Mouse (Mus musculus): ENCODE measurements around the gene Pdcd6. TPM values are rescaled to one million over a fixed set of nuclear protein-coding genes. Genes with fewer than 3 reads are reported as not detected.

Pdcd6 gene
- polyA plus RNA-seq (2015; fragmentation: Nextera tagmentation; extraction: Ambion mirVana) = 86.2 and 89.7 TPM in 2 replicates

GRCm38 (mm10) chr13:74317170-74317849 lies at the start of gene Pdcd6:
Gene Pdcd6, minus strand, starts transcription at chr13:74317580.
- Histone ChIP-seq H3K9ac (peak within 1 kb of the TSS; percentile 91), H3K27ac (peak within 1 kb of the TSS; percentile 78), H3K27me3 (no peaks in the 10 kb centered on the region), H3K9me3 (replicated peaks) (no peaks in the 10 kb centered on the region), H3K4me3 (replicated peaks) (peak within 1 kb of the TSS; percentile 95), H3K4me1 (replicated peaks) (peaks cover 37% of the 10 kb centered on the region), H3K4me2 (peak within 1 kb of the TSS; percentile 83), H3K36me3 (peaks cover 29% of the 10 kb centered on the region)
- peak; percentile 100 for ATAC-seq (ENCODE audit: low read depth)
- DNase-seq = peak; percentile 95
- WGBS (ENCODE audit: insufficient replicate concordance) = under 1% methylated on average over 36 of the region's 36 CpGs

DNA sequence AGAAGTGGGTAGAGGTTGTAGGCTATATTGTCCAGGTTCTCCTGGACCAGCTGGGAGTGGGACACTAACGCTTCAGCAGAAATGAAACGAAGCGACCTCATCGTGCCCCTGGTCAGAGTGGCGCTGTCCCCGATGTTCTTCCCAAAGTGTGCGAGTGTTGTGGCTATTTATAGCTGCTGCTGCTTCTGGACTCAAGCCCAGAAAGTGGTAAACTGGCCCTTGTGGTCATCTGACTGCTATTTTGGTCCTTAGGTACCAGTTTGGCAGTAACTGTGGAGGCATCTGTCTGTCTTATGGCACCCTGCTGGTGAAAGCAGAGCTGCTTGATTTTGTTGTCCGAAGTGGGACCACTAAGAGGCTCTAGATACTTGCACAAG lies 46.5 kb upstream of the Pdcd6 start, which contains the start of gene Lrrc14b:
Lrrc14b (minus strand) TSS at position 147 of the 377 bp plus-strand sequence.
- WGBS (ENCODE audit: insufficient replicate concordance) = 63% methylated on average over 8 of the region's 8 CpGs
- H3K9me3 ChIP-seq (replicated peaks) = no peaks in the 10 kb centered on the region
- ATAC-seq (ENCODE audit: low read depth) (no peak), DNase-seq (no peak)
- peaks cover 3% of the 10 kb centered on the region; the same call in 1 of the 2 replicates for H3K4me1 ChIP-seq (replicated peaks)
- H3K9ac ChIP-seq = no peak within 1 kb of the TSS
- H3K4me3 ChIP-seq (replicated peaks) = no peak within 1 kb of the TSS
- H3K27ac ChIP-seq = no peak within 1 kb of the TSS
- H3K36me3 ChIP-seq = peaks cover 23% of the 10 kb centered on the region
- no peaks in the 10 kb centered on the region for H3K27me3 ChIP-seq
- no peak within 1 kb of the TSS for H3K4me2 ChIP-seq

- H3K4me1 ChIP-seq (replicated peaks) = peaks cover 3% of the 10 kb centered on the region; the same call in 1 of the 2 replicates
- no peaks in the 10 kb centered on the region for H3K27me3 ChIP-seq
- DNase-seq (no peak), ATAC-seq (ENCODE audit: low read depth) (no peak)
- no peak overlapping the region for H3K4me2 ChIP-seq
- WGBS (ENCODE audit: insufficient replicate concordance) = 73% methylated on average over 13 of the region's 13 CpGs
- no peak overlapping the region for H3K4me3 ChIP-seq (replicated peaks)
- peaks cover 28% of the 10 kb centered on the region for H3K36me3 ChIP-seq
- no peak overlapping the region for H3K9ac ChIP-seq
- H3K9me3 ChIP-seq (replicated peaks) = no peaks in the 10 kb centered on the region
- no peak overlapping the region for H3K27ac ChIP-seq
Observed at GRCm38 (mm10) chr13:74363176-74363858, 45.9 kb upstream of the Pdcd6 start.

DNA sequence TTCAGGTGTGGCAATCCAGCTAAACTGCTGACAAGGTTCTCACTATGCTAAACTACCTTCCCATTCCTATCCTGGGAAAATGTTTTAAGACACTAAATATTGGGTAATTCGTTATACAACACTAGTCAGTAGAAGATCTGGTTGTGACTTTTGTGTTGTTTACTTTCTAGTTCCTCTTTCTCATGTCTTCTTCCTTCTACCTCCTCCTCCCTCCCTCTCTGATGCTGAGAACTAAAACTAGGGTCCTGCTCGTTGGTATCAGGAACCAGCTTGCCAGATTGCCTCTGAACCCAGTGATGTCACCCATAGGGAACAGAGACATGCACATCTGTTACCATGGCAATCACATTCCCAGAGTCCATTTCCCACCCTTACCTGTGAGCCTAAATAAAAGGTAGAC lies 44.8 kb upstream of the Pdcd6 start:
- H3K9me3 ChIP-seq (replicated peaks) = no peaks in the 10 kb centered on the region
- no peak overlapping the region for H3K9ac ChIP-seq
- no peak overlapping the region for H3K27ac ChIP-seq
- peaks cover 36% of the 10 kb centered on the region for H3K36me3 ChIP-seq
- WGBS (ENCODE audit: insufficient replicate concordance) = 43% methylated on average over 2 of the region's 2 CpGs
- no peak for DNase-seq
- no peak overlapping the region for H3K4me3 ChIP-seq (replicated peaks)
- ATAC-seq (ENCODE audit: low read depth) = no peak
- peaks cover 3% of the 10 kb centered on the region; the same call in 1 of the 2 replicates for H3K4me1 ChIP-seq (replicated peaks)
- no peak overlapping the region for H3K4me2 ChIP-seq
- no peaks in the 10 kb centered on the region for H3K27me3 ChIP-seq

DNA sequence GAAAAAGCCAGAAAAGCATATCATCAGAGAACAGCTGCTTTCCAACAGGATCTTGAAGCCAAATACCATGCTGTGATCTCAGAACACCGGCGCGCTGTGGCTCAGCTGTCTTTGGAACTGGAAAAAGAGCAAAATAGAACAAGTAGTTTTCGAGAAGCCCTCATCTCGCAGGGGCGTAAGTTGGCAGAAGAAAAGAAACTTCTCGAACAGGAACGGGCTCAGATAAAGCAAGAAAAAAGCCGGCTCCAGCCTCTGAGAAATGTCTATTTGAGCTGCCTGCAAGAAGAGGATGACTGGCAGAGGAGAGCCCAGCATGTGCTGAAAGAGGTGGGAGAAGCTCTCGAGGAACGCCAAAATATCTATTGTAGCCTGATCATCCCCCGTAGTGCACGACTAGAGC lies 39.1 kb upstream of the Pdcd6 start:
- Histone ChIP-seq H3K27me3 (no peaks in the 10 kb centered on the region), H3K4me3 (replicated peaks) (no peak overlapping the region), H3K9ac (no peak overlapping the region), H3K4me1 (replicated peaks) (no peaks in the 10 kb centered on the region), H3K4me2 (no peak overlapping the region), H3K27ac (no peak overlapping the region), H3K9me3 (replicated peaks) (no peaks in the 10 kb centered on the region), H3K36me3 (peaks cover 73% of the 10 kb centered on the region)
- DNase-seq = no peak
- no peak for ATAC-seq (ENCODE audit: low read depth)
- whole genome bisulfite sequencing (ENCODE audit: insufficient replicate concordance) = 89% methylated on average over 13 of the region's 13 CpGs

- 2% methylated on average over 15 of the region's 15 CpGs for WGBS (ENCODE audit: insufficient replicate concordance)
- Histone ChIP-seq H3K36me3 (peaks cover 21% of the 10 kb centered on the region), H3K27ac (peak overlapping the region; percentile 89), H3K9me3 (replicated peaks) (no peaks in the 10 kb centered on the region), H3K27me3 (no peaks in the 10 kb centered on the region), H3K9ac (peak overlapping the region; percentile 88), H3K4me1 (replicated peaks) (peaks cover 28% of the 10 kb centered on the region), H3K4me2 (peak overlapping the region; percentile 67), H3K4me3 (replicated peaks) (peak overlapping the region; percentile 74)
- peak; percentile 47 for ATAC-seq (ENCODE audit: low read depth)
- no peak for DNase-seq
Observed at GRCm38 (mm10) chr13:74350435-74350906, 33.1 kb upstream of the Pdcd6 start.

GRCm38 (mm10) chr13:74349566-74350434 lies 32.4 kb upstream of the Pdcd6 start, which contains the start of the genes Sdha and Ccdc127:
Gene Sdha, minus strand, starts transcription at chr13:74350280.
Gene Ccdc127, plus strand, starts transcription at chr13:74350309.
- Histone ChIP-seq H3K36me3 (peaks cover 20% of the 10 kb centered on the region), H3K27me3 (no peaks in the 10 kb centered on the region), H3K27ac (peak within 1 kb of the TSS; percentile 89), H3K4me2 (peak within 1 kb of the TSS; percentile 73), H3K9me3 (replicated peaks) (no peaks in the 10 kb centered on the region), H3K4me3 (replicated peaks) (peak within 1 kb of the TSS; percentile 74), H3K4me1 (replicated peaks) (peaks cover 28% of the 10 kb centered on the region), H3K9ac (peak within 1 kb of the TSS; percentile 88)
- ATAC-seq (ENCODE audit: low read depth) (peak; percentile 98), DNase-seq (peak; percentile 98)
- 1% methylated on average over 57 of the region's 57 CpGs for WGBS (ENCODE audit: insufficient replicate concordance)

- H3K4me2 ChIP-seq = no peak overlapping the region
- no peak overlapping the region for H3K4me3 ChIP-seq (replicated peaks)
- H3K9me3 ChIP-seq (replicated peaks) = no peaks in the 10 kb centered on the region
- ATAC-seq (ENCODE audit: low read depth) (no peak), DNase-seq (peak; percentile 8)
- H3K27ac ChIP-seq = no peak overlapping the region
- H3K4me1 ChIP-seq (replicated peaks) = no peaks in the 10 kb centered on the region
- H3K36me3 ChIP-seq = peaks cover 73% of the 10 kb centered on the region
- no peaks in the 10 kb centered on the region for H3K27me3 ChIP-seq
- no peak overlapping the region for H3K9ac ChIP-seq
- 41% methylated on average over 3 of the region's 3 CpGs for WGBS (ENCODE audit: insufficient replicate concordance)
Observed at GRCm38 (mm10) chr13:74341036-74341435, 23.7 kb upstream of the Pdcd6 start.

DNA sequence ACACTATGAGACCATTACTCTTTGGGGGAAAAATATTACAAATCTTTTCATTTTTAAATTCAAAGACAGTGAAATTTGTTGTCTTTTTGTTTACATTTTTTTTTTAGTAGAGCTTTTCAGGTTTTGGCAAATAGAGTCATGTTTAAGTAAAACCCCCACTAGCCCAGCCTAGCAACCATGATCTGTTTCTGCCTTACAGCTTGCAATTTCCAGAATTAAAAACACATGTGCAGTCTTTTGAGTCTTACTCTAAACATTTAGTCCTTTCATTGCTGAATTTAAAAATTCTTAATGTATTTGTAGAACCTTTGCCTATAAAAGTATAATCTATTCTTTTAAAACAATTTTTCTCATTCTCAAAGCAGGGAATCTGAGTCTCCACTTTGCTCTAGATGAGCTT lies 11.9 kb upstream of the Pdcd6 start:
- no peak overlapping the region for H3K9ac ChIP-seq
- H3K4me1 ChIP-seq (replicated peaks) = no peaks in the 10 kb centered on the region
- H3K27me3 ChIP-seq = no peaks in the 10 kb centered on the region
- H3K4me3 ChIP-seq (replicated peaks) = no peak overlapping the region
- ATAC-seq (ENCODE audit: low read depth) (no peak), DNase-seq (no peak)
- H3K36me3 ChIP-seq = peaks cover 77% of the 10 kb centered on the region
- H3K9me3 ChIP-seq (replicated peaks) = no peaks in the 10 kb centered on the region
- H3K27ac ChIP-seq = no peak overlapping the region
- H3K4me2 ChIP-seq = no peak overlapping the region

- peak overlapping the region; percentile 91 for H3K9ac ChIP-seq
- H3K27ac ChIP-seq = peak overlapping the region; percentile 78
- no peak for DNase-seq
- peak overlapping the region; percentile 95 for H3K4me3 ChIP-seq (replicated peaks)
- no peaks in the 10 kb centered on the region for H3K9me3 ChIP-seq (replicated peaks)
- no peaks in the 10 kb centered on the region for H3K27me3 ChIP-seq
- H3K4me2 ChIP-seq = peak overlapping the region; percentile 83
- peaks cover 27% of the 10 kb centered on the region for H3K36me3 ChIP-seq
- 1% methylated on average over 15 of the region's 15 CpGs for WGBS (ENCODE audit: insufficient replicate concordance)
- peak; percentile 29 for ATAC-seq (ENCODE audit: low read depth)
- peaks cover 37% of the 10 kb centered on the region for H3K4me1 ChIP-seq (replicated peaks)
Observed at GRCm38 (mm10) chr13:74316789-74317169, 601 bp downstream of the Pdcd6 start.

GRCm38 (mm10) chr13:74316386-74316785 lies 994 bp downstream of the Pdcd6 start:
- DNase-seq (no peak), ATAC-seq (ENCODE audit: low read depth) (no peak)
- H3K27me3 ChIP-seq = no peaks in the 10 kb centered on the region
- peaks cover 37% of the 10 kb centered on the region for H3K4me1 ChIP-seq (replicated peaks)
- H3K9ac ChIP-seq = peak overlapping the region; percentile 91
- peak overlapping the region; percentile 95 for H3K4me3 ChIP-seq (replicated peaks)
- peak overlapping the region; percentile 78 for H3K27ac ChIP-seq
- H3K36me3 ChIP-seq = peaks cover 27% of the 10 kb centered on the region
- peak overlapping the region; percentile 83 for H3K4me2 ChIP-seq
- WGBS (ENCODE audit: insufficient replicate concordance) = 14% methylated on average over 4 of the region's 4 CpGs
- no peaks in the 10 kb centered on the region for H3K9me3 ChIP-seq (replicated peaks)
